Mouse (Mus musculus): ENCODE results near the gene Wdr95.

Gene Wdr95

DNA sequence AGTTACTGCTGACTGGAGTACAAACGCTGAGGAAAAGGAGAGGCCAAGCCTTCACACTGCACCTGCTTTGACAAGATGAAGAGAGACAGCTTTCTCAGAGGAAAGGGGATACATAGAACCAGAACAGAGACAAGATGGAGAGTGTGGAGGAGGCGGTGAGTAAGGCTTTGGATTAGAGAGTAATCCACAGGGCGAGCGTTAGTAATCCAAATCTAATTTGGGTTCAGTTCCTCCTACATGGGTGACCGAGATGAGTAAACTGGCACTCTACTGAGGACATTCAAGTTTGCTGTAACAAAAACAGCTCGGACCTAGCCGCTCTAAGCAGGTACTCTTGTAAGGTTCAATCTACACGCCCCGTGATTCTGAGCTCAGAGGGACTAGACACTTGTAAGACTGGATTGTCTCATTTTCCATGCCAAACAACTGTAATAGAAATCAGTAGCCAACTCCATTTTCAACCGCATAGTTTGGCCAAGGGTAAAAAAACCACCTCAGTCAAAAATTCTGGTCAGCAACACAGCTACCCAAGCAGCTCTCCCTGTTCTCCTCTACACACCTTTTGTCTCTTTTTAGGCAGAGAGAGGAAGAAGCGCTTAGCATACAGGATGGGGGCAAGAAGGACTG lies 106.0 kb downstream of the Wdr95 start:
- no peak for DNase-seq

DNA sequence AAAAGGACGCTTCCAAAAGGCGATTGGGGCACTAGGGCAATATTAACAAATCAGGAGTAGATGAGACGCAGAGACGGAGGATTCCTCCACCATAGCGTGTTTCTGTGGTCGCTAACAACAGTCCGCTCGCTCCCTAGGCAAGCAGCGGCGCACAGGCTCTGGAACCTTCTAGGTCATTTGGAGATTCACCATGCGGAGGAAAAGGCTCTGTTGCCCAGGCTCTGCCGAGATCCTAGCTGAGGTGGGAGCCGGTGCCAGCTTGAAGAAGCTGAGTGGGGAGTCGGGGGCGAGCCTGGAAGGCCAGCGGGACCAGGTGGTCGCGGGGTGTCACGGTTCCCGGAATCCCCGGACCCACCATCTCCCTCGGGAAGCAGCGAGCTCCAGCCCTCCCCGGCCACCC lies 107.1 kb downstream of the Wdr95 start:
- DNase-seq, result no peak

DNA sequence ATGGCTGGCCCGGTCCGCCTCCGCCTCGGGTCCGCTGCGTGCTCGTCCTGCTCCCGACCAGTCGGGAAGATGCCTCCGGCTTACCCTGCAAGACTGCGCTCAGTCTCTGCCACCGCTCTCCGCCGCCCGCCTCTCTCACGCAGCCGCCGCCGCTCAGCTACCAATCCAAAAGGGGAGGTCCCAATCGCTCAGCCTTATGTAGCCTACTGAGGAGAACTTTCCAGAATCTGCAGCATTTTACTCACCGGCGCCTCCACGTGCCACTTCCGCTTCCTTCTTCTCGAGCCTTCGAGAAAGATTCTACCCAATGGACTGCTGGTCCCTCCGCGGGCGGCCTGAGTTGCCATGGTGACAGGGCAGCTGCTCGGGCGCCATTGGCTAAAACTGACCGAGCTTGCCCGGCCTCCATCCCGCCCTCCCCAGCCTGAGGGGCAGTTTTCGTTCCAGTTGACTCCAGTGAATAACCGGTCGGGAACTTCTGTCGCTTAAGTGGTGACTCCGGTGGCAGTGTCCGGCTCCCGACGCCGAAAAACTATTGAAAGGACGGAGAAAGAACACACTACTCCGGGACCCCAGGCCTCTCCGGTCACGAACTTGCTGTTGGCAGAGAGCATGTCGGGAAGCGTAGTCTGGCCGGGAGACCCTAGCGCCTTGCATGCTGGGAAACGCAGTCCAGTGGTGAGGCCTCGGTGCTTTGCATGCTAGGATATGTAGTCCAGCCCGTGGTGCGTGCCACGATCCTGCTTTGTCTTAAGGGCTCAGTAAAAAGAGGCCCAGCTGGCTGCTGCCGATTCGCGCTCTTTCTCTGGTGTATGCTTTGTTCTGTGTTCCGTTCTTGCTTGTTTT lies 107.8 kb downstream of the Wdr95 start, which contains the start of gene Hsph1:
Hsph1 (minus strand) TSS at position 302 of the 846 bp plus-strand sequence.
- peak; percentile 99 for DNase-seq

DNA sequence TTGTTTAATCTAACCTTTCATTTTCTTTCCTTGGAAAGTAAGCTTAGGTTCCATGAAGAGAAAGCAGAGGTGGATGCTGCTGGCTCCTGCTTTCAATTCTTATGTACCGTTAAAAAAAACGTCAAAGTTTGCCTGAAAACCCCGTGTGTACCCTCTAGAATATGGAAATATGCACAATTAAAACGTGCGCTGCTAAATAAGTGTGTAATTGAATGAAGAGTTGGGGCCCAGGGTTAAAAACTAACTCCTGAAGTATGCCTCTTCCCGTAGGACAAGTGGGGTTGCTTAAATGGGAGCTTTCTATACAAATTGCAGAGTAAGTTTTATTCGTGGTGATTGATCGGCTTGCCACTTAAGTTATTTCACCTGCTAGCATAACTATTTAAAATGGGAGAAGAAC lies 108.8 kb downstream of the Wdr95 start:
- no peak for DNase-seq

DNA sequence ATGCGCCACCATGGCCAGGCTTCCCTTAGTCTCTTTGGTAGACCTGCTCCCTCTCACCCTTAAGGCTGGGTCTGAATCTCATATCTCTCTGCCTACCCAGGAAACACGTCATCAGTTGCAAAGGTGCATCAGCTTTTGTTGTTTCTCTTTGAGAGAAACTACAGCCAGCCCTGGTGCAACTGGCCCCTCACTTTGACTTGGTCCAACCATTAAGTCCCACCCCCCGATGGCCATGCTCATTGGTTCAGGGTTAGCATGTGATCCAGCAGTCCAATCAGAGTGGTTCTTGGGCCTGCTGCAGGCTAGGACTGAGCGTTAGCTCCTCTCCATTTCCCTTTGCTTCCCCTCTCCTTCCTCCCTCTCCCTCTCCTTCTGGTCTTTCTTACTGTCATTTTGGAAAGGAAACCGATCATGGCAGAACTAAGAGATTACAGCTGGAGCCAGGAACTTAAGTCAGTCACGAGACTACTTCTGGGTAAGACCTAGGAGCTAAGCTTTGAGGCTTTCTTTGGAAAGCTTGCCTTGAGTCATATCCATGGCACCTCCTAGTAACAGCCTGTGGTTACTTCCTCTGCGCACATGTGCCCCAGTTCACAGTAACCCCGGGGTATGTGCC lies 112.9 kb downstream of the Wdr95 start:
- DNase-seq, result no peak

DNA sequence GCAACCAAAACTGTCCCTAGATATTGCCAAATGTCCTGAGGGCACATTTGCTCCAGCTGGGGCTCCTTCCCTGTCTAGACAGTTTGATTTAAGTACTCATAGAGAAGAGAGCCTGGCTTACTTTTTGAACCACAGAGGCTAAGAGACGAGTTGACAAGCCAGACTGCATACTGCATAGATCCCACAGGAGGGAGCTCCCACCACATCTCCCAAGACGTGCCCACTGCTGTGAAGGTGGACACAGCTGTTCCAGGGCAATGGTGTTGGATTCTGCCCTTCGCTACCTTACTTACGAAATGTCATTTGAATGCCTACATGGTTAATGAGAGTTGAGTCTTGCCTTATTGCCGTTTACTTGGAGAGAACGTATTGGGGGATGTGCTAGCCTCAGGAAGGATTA lies 113.9 kb downstream of the Wdr95 start:
- no peak for DNase-seq

DNA sequence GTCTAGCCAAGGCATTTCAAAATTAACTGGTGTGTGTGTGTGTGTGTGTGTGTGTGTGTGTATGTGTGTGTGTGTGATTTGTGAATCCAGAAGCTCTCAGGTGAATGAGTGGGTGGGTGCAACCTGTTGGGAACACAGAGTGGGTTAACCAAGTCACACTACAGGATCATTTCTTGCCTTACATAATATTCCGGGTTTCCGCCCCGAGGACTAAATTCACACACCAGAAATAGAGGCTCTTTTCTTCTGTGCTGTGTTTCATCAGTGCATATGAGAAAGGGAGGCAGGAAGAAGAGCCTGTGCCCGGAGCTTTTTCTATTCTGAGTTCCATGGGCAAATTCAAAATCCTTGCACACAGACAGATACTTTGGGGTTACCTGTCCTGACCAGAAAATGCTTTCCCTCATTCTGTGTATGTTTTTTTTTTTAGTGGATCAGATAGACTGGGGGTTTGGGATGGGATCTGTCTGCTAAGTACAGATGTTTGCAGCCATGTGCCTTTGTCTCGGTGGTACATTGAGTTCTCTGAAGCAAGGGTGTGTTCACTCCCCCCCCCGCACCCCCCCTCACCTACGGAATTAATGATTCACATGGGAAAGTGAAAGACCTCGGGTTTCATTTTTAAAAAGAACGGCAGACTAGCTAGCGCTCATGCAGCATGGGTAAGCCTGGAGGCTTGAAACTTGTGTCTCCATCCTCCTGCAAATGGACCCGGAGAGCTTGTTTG lies 114.5 kb downstream of the Wdr95 start:
- peak; percentile 54 for DNase-seq

DNA sequence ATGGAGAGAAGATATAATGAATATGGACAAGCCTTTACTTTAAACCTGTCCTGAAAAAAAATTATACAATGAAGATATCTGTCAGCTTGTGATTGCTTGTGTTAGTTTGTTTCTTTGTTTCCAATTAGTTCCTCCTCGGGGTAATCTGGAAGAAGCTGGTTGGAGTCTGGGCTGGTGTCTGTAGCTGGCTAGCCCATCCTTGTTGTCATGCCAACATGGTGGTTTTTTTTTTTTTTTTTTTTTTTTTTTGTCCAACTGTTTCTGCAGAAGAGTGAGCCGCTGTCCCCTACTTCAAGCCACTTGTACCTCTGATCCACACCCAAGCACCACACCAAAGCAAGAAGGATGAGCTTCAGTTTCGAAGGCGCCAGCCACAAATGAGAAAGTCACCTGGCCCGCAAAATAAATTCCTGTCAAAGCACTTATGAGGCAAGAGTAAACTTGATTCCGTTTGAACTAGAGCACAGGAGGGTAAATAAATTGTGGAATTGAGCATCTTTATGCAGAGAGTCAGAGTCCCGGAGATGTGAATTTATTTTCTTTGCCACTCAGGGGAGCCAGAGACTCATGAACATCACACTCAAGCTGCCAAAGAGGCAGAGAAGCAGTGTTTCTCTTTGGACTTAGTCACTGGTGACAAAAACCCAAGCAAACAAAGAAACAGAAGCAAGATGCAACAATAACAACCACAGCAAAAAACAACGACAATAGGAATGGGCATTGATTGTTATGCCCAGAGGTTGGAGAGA lies 119.1 kb downstream of the Wdr95 start:
- DNase-seq, result no peak

DNA sequence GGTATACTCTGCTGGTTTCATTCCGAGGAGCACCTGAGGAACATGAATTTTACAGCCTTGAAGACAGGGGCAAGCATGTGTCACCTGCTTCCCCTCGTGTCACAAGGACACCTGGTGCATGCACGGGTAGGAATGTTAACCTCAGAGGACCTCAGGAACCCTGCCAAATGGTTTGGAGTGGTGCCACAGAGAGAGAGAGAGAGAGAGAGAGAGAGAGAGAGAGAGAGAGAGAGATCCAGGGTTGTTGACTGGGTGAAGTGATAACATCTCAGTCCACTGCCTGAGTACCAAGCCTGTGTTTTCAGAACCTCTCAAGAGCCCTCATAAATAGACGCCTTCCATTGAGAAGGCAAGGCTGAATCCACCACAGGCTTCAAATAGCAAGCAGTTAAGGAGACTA lies 119.7 kb downstream of the Wdr95 start:
- no peak for DNase-seq

DNA sequence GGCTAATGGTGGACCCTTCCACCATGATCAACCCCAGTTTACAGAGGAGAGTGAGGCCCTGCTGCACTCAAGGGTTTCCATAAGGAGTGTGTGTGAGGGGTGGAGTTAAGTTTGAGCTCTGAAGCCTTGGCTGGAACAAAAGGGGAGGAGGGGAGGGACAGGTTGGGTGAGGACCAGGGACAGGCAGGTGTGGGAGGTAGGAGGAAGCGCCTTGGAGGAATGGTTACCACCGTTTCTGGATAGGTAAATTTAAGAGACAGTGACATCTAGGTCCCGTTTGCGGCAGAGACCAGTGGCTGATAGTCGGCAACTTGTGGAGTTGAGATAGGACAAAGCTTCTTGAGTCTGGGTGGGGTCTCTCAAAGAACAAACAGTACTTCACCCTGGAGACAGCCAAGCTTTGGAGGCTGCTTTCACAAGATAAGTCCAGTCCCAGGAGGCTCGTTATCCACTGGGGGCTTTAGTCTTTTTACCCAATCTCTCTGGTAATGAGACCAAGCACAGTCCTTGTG lies 120.5 kb downstream of the Wdr95 start:
- no peak for DNase-seq

DNA sequence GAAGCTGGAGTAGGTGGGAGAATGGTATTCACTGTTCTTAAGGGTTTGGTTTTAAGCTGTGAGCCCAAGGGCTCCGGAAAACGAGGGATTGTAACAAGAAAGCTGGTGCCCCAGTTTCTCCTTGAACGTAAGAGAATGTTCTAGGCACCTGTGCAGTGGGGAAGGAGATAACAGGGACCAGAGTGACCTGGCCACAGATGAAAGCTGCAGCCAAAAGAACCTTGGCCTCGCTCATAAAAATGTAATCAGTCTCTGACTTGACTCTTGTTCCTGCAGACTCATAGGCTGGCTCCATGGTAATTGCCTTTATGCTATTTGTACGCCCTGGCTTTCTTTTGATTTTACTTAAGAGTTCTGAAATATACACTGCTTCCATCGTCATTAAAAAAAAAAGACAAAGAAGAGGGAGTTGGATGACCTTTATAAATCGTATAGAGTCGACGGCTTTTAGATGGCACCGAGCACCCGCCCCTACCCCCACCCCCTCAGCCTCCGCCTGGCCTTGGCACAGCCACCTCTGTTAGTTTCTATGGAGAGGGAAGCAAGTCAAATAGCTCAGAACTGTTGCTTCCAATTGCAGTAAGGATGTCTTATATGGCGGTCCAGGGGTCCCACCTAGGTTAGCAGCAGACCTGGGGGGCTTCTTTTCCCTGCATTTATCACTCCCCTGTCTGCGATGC lies 121.2 kb downstream of the Wdr95 start:
- DNase-seq, result no peak

DNA sequence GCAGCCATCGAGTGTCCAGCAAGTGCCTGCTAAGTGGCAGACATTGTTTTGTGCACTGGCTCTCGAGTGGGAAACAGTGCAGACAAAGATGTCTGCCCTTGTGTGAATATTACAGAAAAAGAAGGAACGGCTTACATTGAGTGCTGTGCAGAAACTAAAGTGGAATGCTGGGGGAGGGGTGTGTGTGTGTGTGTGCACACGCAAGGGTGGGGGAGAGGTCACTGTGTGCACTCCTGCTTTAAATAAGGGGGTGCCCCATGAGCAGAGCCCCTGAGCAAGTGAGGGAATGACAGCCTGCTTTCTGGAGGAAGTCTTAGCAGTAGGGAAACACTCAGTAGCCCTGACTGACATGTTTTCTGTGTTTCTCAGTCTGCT lies 121.7 kb downstream of the Wdr95 start:
- no peak for DNase-seq

DNA sequence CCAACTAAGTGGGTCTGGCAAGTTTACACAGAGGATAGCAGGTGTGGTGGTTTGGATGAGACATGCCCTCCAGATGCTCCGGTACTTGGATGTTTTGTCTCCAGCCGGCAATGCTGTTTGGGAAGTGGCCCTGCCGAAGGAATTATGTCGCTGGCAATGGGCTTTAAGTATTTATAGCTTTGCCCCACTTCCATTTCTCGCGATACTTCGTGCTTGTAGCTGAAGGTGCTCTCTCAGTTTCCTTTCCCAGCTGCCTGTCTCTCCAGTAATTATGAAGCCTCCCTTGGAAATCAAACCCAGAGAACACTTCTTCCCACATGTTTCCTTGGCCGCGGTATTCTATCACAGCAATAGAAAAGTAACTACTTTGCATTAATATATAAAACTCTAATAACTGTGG lies 127.2 kb downstream of the Wdr95 start:
- no peak for DNase-seq

DNA sequence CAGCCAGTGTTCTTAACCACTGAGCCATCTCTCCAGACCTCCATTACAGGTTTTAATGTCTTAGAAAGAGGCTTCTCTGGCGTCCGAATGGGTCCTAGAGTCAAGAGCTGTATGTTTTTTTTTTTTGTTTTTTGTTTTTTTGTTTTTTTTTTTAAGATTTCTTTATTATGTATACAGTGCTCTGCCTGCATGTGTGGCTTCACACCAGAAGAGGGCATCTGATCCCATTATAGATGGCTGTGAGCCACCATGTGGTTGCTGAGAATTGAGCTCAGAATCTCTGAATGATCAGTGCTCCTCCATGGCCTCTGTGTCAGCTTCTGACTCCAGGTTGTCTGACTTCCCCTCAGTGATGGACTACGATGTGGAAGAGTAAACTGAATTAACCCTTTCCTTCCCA lies 129.5 kb downstream of the Wdr95 start:
- DNase-seq, result no peak

DNA sequence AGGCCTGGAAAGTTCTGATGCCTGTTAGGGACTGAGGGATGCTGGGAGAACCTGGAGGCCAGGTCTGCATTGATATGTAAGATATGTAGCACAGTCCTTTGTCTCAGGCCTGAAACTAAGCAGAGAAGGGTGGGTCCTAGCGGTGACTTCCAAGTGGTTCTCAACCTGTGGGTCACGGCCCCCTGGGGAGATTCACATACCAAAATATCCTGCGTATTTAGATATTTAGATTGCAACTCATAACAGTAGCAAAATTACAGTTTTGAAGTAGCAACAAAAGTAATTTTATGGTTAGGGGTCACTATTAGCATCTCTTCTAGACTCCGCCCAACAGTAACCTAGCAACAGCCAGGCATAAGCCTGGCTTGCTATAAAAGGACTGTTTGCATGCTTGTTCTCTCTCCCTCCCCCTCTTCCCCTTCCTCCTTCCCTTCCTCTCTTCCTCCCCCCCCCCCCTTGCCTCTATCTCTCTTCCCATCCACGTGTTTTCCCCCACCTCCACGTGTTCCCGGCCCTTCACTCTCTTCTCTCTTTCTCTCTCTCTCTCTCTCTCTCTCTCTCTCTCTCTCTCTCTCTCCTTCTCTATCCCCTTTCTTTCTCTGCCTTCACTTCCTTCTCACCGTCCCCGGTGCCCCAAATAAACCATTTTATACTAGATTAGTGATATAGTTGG lies 130.4 kb downstream of the Wdr95 start:
- DNase-seq, result no peak

DNA sequence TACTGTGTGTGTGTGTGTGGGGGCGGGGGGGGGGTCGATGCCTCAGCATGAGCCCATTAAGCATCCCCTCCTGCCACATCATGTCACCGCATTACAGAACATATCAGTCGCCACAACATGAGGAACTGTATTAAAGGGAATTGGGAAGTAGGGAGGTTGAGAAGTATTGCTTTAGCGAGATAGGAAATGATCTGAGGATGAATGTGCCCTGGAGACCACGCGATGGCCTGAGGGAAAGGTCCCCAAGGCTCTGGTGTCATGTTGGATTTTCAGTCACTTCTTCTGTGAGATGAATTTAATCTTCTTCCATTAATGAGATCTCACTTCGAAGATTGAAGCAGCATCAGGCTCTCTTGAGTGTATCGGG lies 130.9 kb downstream of the Wdr95 start:
- no peak for DNase-seq

DNA sequence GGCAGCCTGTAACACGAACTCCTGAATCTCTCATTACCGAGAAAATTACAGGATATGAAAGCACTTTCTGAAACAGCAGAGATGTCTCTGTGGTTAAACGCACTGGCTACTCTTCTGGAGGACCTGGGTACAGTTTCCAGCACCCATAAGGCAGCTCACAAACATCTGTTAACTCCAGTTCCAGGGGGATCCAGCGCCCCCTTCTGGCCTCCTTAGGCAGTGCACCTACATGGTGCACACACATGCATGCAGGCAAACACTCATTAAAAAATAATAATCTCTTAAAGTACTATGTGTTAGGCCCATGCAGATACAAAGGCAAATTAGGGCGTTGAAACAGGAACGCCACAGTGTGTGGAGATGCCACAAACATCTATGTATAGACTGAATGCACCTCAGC lies 132.9 kb downstream of the Wdr95 start:
- DNase-seq, result no peak

All from right cerebral cortex, adult 18-20 months (tissue).